Mouse (Mus musculus) heart, postnatal 0 days (tissue): ENCODE measurements around the gene Suds3.

ENCODE experiments used
- CTCF ChIP-seq: IDR thresholded peaks from 2 replicates; pipeline ENCODE4 v1.5.1; 2016; ENCODE audit warnings: antibody characterized with exemption, control low read depth, low read depth
- EP300 ChIP-seq: IDR thresholded peaks from 2 replicates; pipeline ENCODE4 v1.6.1; 2016; ENCODE audit warnings: antibody characterized with exemption, low read depth

GRCm38 (mm10) chr5:117108292-117108691 is 7.6 kb downstream of the Suds3 start:
- TF ChIP-seq CTCF (no peak), EP300 (no peak)
